ENCODE assay signal across 7 mouse cellular contexts in genomic region chr5:23711671-23712129, GRCm38 (mm10). TPM values are rescaled to one million over a fixed set of nuclear protein-coding genes. Genes with fewer than 3 reads are reported as not detected.
DNase-seq lines count a peak whose midpoint lies in the region; ATAC-seq and TF ChIP-seq lines count a peak whose summit lies in the region.
"Not testable (repeated sequence)": the region's sequence is repeated elsewhere in the genome, so short reads cannot be mapped to it uniquely, and the experiment has no call there.

No protein-coding gene starts in this region.

- H3K4me2 ChIP-seq in embryonic facial prominence, embryonic 12.5 days (replicated peaks) = peak overlapping the region; percentile 62
- peak overlapping the region; percentile 81 for H3K4me2 ChIP-seq in lung, postnatal 0 days (replicated peaks; ENCODE audit: low read depth, low read length)
- peak overlapping the region; percentile 87 for H3K4me2 ChIP-seq in neural tube, embryonic 15.5 days

- not testable (repeated sequence) for ATAC-seq in embryonic facial prominence, embryonic 12.5 days (ENCODE audit: insufficient number of reproducible peaks, insufficient read depth, low FRiP score, low TSS enrichment); lung, postnatal 0 days
- peak; percentile 47 for ATAC-seq in neural tube, embryonic 15.5 days (ENCODE audit: low FRiP score)

- not testable (repeated sequence) for TF ChIP-seq EP300 in lung, postnatal 0 days (IDR thresholded peaks at IDR 0.05)

- H3K4me3 ChIP-seq in embryonic facial prominence, embryonic 12.5 days = peak overlapping the region; percentile 68
- peak overlapping the region; percentile 67 for H3K4me3 ChIP-seq in heart, embryonic 10.5 days
- peak overlapping the region; percentile 61 for H3K4me3 ChIP-seq in lung, postnatal 0 days (ENCODE audit: low read depth, low read length)
- H3K4me3 ChIP-seq in neural tube, embryonic 15.5 days (replicated peaks) = peak overlapping the region; percentile 76

- H3K9ac ChIP-seq in embryonic facial prominence, embryonic 12.5 days = peak overlapping the region; percentile 74
- H3K9ac ChIP-seq in lung, postnatal 0 days (replicated peaks; ENCODE audit: low read depth) = 0 out of 2 replicates have a peak overlapping the region, but pooled peaks have one; percentile 39
- H3K9ac ChIP-seq in neural tube, embryonic 15.5 days (replicated peaks) = peak overlapping the region; percentile 65

- H3K36me3 ChIP-seq in embryonic facial prominence, embryonic 12.5 days = peaks cover 40% of the 10 kb centered on the region
- H3K36me3 ChIP-seq in heart, embryonic 10.5 days = peaks cover 43% of the 10 kb centered on the region
- H3K36me3 ChIP-seq in lung, postnatal 0 days (ENCODE audit: insufficient read depth, low read length) = not testable (repeated sequence)
- H3K36me3 ChIP-seq in neural tube, embryonic 15.5 days = peaks cover 30% of the 10 kb centered on the region

- H3K9me3 ChIP-seq in embryonic facial prominence, embryonic 12.5 days = peaks cover 39% of the 10 kb centered on the region
- H3K9me3 ChIP-seq in heart, embryonic 10.5 days = peaks cover 23% of the 10 kb centered on the region
- H3K9me3 ChIP-seq in lung, postnatal 0 days (ENCODE audit: low read length); neural tube, embryonic 15.5 days (replicated peaks): not testable (repeated sequence)

- not testable (repeated sequence) for H3K27ac ChIP-seq in embryonic facial prominence, embryonic 12.5 days
- H3K27ac ChIP-seq in heart, embryonic 10.5 days = peak overlapping the region; percentile 88
- H3K27ac ChIP-seq in lung, postnatal 0 days (ENCODE audit: low read length) = peak overlapping the region; percentile 43; the same call in 1 of the 2 replicates
- peak overlapping the region; percentile 75; the same call in 1 of the 2 replicates for H3K27ac ChIP-seq in neural tube, embryonic 15.5 days (replicated peaks)

- not testable (repeated sequence) for H3K27me3 ChIP-seq in embryonic facial prominence, embryonic 12.5 days; heart, embryonic 10.5 days (ENCODE audit: insufficient read depth, poor library complexity, severe bottlenecking); lung, postnatal 0 days (replicated peaks; ENCODE audit: insufficient read depth, low read length); neural tube, embryonic 15.5 days (replicated peaks)

- WGBS in embryonic facial prominence, embryonic 12.5 days = 67% methylated on average over 6 of the region's 6 CpGs
- 64% methylated on average over 6 of the region's 6 CpGs for WGBS in heart, embryonic 10.5 days
- 43% methylated on average over 6 of the region's 6 CpGs for WGBS in lung, postnatal 0 days
- WGBS in neural tube, embryonic 15.5 days = 50% methylated on average over 6 of the region's 6 CpGs

- H3K4me1 ChIP-seq in embryonic facial prominence, embryonic 12.5 days; heart, embryonic 10.5 days; lung, postnatal 0 days (ENCODE audit: insufficient read depth, low read depth, low read length); neural tube, embryonic 15.5 days: not testable (repeated sequence)

- DNase-seq in adipocyte (ENCODE audit: low spot score) = peak; percentile 30
- not testable (repeated sequence) for DNase-seq in heart, embryonic 10.5 days (ENCODE audit: low spot score)
- DNase-seq in kidney, adult 11 months = peak; percentile 15
- peak; percentile 4 to 7 for DNase-seq in left cerebral cortex, adult 18-20 months (ENCODE audit: low spot score in 2 of 2)
- peak; percentile 11 for DNase-seq in lung, postnatal 0 days (ENCODE audit: low spot score)

- peak; percentile 53 for TF ChIP-seq CTCF in lung, postnatal 0 days (IDR thresholded peaks at IDR 0.05)

RNA-seq across cellular contexts. Expression of gene Srpk2, which starts 27.3 kb away (rescaled TPM):
- polyA plus RNA-seq in embryonic facial prominence, embryonic 12.5 days (2016; fragmentation: Nextera tagmentation; extraction: Ambion mirVana) = 59.1 and 62.1 TPM in 2 replicates
- polyA plus RNA-seq in heart, embryonic 10.5 days (2016; fragmentation: Nextera tagmentation; extraction: Ambion mirVana) = 42.8 and 44.9 TPM in 2 replicates
- 100 to 1,000 TPM; 192 to 194 TPM for total RNA-seq in left cerebral cortex, adult 18-20 months (2021)
- 38.1 and 43.8 TPM in 2 replicates for polyA plus RNA-seq in lung, postnatal 0 days (2015; fragmentation: Nextera tagmentation; extraction: Ambion mirVana)
- 94.5 and 101 TPM in 2 replicates for polyA plus RNA-seq in neural tube, embryonic 15.5 days (2015; fragmentation: Nextera tagmentation; extraction: Ambion mirVana)
